Mouse (Mus musculus) midbrain, embryonic 12.5 days (tissue): ENCODE data around the gene Frmpd1. TPM values are rescaled to one million over a fixed set of nuclear protein-coding genes. Genes with fewer than 3 reads are reported as not detected.

Source experiments
- ATAC-seq: fragments of 200-750 bp; cut with Nextera tagmentation; 2 replicates; pipeline ENCODE4 v1.8.0; 2017; ENCODE audit warnings: low read depth, moderate TSS enrichment, moderate library complexity; ENCODE audit not compliant: low FRiP score
- H3K27ac ChIP-seq: fragments of 300-500 bp; sonication (generic); replicated peaks from 2 replicates; pipeline ENCODE4 v1.5.1; 2016; ENCODE audit warnings: mild to moderate bottlenecking
- H3K27me3 ChIP-seq: fragments of 300-500 bp; sonication (generic); 2 replicates; pipeline ENCODE4 v1.6.1; 2016; ENCODE audit warnings: mild to moderate bottlenecking
- H3K36me3 ChIP-seq: fragments of 300-500 bp; sonication (generic); 2 replicates; pipeline ENCODE4 v1.6.1; 2016
- H3K4me1 ChIP-seq: fragments of 300-500 bp; sonication (generic); 2 replicates; pipeline ENCODE4 v1.6.1; 2016
- H3K4me2 ChIP-seq: fragments of 300-500 bp; sonication (generic); replicated peaks from 2 replicates; pipeline ENCODE4 v1.6.1; 2016; ENCODE audit warnings: mild to moderate bottlenecking, moderate library complexity
- H3K4me3 ChIP-seq: fragments of 300-500 bp; sonication (generic); 2 replicates; pipeline ENCODE4 v1.5.1; 2016; ENCODE audit warnings: mild to moderate bottlenecking
- H3K9ac ChIP-seq: fragments of 300-500 bp; sonication (generic); replicated peaks from 2 replicates; pipeline ENCODE4 v1.6.1; 2016; ENCODE audit warnings: mild to moderate bottlenecking, moderate library complexity
- H3K9me3 ChIP-seq: fragments of 300-500 bp; sonication (generic); 2 replicates; pipeline ENCODE4 v1.6.1; 2016; ENCODE audit warnings: mild to moderate bottlenecking
- WGBS: fragments of 180-500 bp; shearing (Covaris S2); methylation state at CpG from one replicate; pipeline ENCODE4 v1.1.7; 2016; 5-methylcytosine and 5-hydroxymethylcytosine counted together
- polyA plus RNA-seq: library from polyadenylated mRNA; unstranded; fragments of >200 nt; fragmentation: Nextera tagmentation; extraction: Ambion mirVana; gene quantifications from 2 replicates; pipeline ENCODE4 v1.2.1, GENCODE M21; 2016

The Frmpd1 gene
- polyA plus RNA-seq, 1 experiment from 2014 or later = 2.0 TPM

DNA sequence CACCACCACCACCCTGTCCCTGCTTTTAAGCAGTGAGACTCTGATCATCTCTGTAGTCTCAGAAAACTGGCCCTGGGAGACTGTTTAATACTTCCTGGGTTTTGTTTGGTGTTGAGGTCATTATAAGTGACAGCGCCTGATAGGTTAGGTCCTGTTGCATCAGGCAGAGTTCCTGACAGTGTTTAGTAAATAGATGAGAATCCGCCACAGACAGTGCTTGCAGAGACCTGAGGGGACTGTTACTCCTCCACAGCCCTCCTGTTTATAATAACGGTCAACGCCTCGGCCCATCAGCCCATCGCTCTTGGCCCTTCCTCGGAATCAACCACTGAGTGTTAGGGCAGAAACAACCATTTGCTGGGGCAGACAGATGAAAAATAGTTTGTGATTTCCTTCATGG, 57.5 kb downstream of the Frmpd1 start:
- Histone ChIP-seq H3K27me3 (no peaks in the 10 kb centered on the region), H3K4me3 (no peak overlapping the region), H3K36me3 (no peaks in the 10 kb centered on the region), H3K9me3 (no peaks in the 10 kb centered on the region), H3K27ac (no peak overlapping the region), H3K4me2 (no peak overlapping the region), H3K4me1 (peaks cover 3% of the 10 kb centered on the region; the same call in 1 of the 2 replicates), H3K9ac (no peak overlapping the region)
- 86% methylated on average over 7 of the region's 7 CpGs for WGBS
- no peak for ATAC-seq

GRCm38 (mm10) chr4:45243211-45243902, 58.7 kb downstream of the Frmpd1 start:
- no peak overlapping the region for H3K27ac ChIP-seq
- no peaks in the 10 kb centered on the region for H3K9me3 ChIP-seq
- H3K27me3 ChIP-seq = no peaks in the 10 kb centered on the region
- 60% methylated on average over 15 of the region's 15 CpGs for WGBS
- H3K36me3 ChIP-seq = no peaks in the 10 kb centered on the region
- no peak overlapping the region for H3K9ac ChIP-seq
- no peak overlapping the region for H3K4me3 ChIP-seq
- peaks cover under 1% of the 10 kb centered on the region; the same call in 1 of the 2 replicates for H3K4me1 ChIP-seq
- no peak overlapping the region for H3K4me2 ChIP-seq
- no peak for ATAC-seq

DNA sequence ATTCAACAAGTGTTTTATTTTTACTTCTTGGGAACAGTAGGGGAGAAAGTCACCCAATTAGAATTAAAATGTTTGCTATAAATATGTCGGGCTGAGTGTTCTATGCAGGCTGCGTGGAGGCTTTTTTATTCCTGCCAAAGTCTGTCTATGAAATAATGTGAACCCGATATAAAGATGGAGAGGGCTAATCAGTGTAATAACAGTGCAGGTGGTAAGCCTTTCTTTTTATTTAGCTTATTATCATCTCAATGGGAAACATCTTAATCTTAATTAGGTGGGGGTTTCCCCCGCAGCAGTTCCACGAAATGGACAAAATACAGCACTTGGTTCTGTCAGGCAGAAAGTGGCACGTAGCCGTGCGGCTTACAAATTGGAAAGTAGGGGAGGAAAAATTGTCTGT, 66.6 kb downstream of the Frmpd1 start:
- peaks cover 5% of the 10 kb centered on the region; the same call in 1 of the 2 replicates for H3K27me3 ChIP-seq
- H3K9ac ChIP-seq = no peak overlapping the region
- H3K4me2 ChIP-seq = no peak overlapping the region
- no peak for ATAC-seq
- H3K4me3 ChIP-seq = no peak overlapping the region
- H3K27ac ChIP-seq = no peak overlapping the region
- H3K4me1 ChIP-seq = peaks cover 34% of the 10 kb centered on the region
- WGBS = 56% methylated on average over 8 of the region's 8 CpGs
- no peaks in the 10 kb centered on the region for H3K9me3 ChIP-seq
- H3K36me3 ChIP-seq = no peaks in the 10 kb centered on the region

GRCm38 (mm10) chr4:45252861-45253262, 68.2 kb downstream of the Frmpd1 start:
- Histone ChIP-seq H3K27ac (no peak overlapping the region), H3K9me3 (no peaks in the 10 kb centered on the region), H3K36me3 (no peaks in the 10 kb centered on the region), H3K4me1 (peaks cover 34% of the 10 kb centered on the region), H3K27me3 (peaks cover 5% of the 10 kb centered on the region; the same call in 1 of the 2 replicates), H3K9ac (no peak overlapping the region), H3K4me3 (no peak overlapping the region), H3K4me2 (no peak overlapping the region)
- 57% methylated on average over 9 of the region's 9 CpGs for WGBS
- no peak for ATAC-seq

DNA sequence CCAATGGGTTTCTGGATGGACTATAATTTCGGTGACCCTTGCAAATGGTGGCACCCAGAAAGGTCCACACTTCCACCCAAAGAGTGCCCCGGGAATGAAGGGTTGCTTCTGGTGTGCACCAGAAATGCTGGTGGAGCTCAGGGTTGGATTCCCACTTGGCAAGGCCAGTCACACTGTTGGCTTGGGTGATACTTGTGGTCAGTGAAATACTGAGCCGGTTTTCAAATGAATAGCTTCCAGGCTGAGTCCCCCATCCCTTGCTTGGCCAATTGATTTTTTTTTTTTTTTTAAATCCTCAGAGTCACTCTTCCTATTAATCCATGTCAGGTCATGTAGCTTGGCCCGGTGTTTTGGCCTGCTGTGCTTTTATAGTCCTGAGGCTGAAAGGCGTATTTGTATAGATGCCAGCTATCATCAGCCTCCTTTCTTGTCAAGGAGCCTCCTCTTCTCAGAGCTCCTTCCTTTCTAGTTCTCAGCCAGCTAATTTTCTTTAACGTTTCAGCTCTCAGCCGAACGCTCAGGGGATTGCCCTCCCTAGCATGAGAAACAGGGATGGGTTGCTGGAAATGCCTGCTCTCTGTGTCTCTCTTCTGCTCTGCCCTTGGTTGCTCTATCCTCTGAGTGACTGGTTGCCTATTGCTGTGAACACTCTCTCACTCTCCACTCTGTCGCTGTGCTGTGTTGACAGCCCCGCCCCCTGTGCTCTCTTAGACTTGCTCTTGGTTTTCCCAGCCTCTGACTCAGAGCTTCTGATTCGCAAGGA, 69.3 kb downstream of the Frmpd1 start:
- 31% methylated on average over 11 of the region's 11 CpGs for WGBS
- Histone ChIP-seq H3K27ac (0 out of 2 replicates have a peak overlapping the region, but pooled peaks have one; percentile 20), H3K9me3 (no peaks in the 10 kb centered on the region), H3K4me1 (peaks cover 34% of the 10 kb centered on the region), H3K4me2 (no peak overlapping the region), H3K36me3 (no peaks in the 10 kb centered on the region), H3K4me3 (no peak overlapping the region), H3K27me3 (peaks cover 5% of the 10 kb centered on the region; the same call in 1 of the 2 replicates), H3K9ac (no peak overlapping the region)
- ATAC-seq = no peak

- no peak overlapping the region for H3K4me2 ChIP-seq
- peaks cover 6% of the 10 kb centered on the region for H3K4me1 ChIP-seq
- WGBS = 60% methylated on average over 4 of the region's 4 CpGs
- peaks cover 10% of the 10 kb centered on the region; the same call in 1 of the 2 replicates for H3K27me3 ChIP-seq
- H3K27ac ChIP-seq = no peak overlapping the region
- no peak for ATAC-seq
- no peak overlapping the region for H3K9ac ChIP-seq
- no peaks in the 10 kb centered on the region for H3K36me3 ChIP-seq
- no peak overlapping the region for H3K4me3 ChIP-seq
- no peaks in the 10 kb centered on the region for H3K9me3 ChIP-seq
Measured at GRCm38 (mm10) chr4:45259232-45259832, 74.7 kb downstream of the Frmpd1 start.

DNA sequence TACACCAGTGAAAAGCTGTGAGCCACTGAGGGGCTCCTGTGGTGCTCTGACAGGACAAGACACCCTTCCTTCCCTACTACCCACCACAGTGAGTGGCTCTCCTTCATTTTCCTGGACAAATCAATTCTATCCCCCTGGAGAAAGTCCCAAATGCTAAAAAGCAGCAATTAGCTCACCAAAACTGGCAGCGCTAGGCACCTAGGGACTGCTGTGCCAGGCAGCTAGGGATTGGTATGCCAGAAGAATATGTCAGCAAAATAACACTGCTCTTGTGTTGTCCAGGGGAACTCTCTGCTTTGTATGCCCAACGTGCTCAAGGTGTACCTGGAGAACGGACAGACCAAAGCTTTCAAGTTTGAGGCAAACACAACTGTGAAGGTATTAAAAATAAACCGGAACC, 76.9 kb downstream of the Frmpd1 start:
- Histone ChIP-seq H3K27ac (no peak overlapping the region), H3K4me3 (no peak overlapping the region), H3K9ac (no peak overlapping the region), H3K4me2 (no peak overlapping the region), H3K4me1 (no peaks in the 10 kb centered on the region), H3K27me3 (peaks cover 5% of the 10 kb centered on the region; the same call in 1 of the 2 replicates), H3K9me3 (no peaks in the 10 kb centered on the region), H3K36me3 (no peaks in the 10 kb centered on the region)
- no peak for ATAC-seq
- WGBS = 92% methylated on average over 4 of the region's 4 CpGs

DNA sequence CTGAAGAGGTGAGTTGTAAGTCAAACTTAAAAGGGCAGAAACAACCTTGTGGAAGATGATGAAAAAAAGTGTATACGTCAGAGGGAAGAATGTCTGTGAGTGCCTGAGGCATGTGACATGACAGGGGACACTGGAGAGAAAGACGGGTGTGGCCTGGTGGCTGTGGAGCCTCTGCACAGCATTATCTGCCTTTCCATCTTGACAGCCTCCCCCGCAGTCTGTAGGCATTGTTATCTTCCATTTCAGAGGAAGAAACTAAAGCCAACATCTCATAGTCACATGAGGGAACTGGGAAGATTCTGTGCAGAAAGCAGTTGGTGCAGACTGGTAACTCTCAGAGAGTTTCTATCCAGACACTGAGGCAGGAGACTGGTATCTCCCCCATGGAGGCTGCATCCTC, 83.2 kb downstream of the Frmpd1 start:
- Histone ChIP-seq H3K9me3 (no peaks in the 10 kb centered on the region), H3K27me3 (no peaks in the 10 kb centered on the region), H3K27ac (no peak overlapping the region), H3K36me3 (no peaks in the 10 kb centered on the region), H3K4me1 (peaks cover 7% of the 10 kb centered on the region; the same call in 1 of the 2 replicates), H3K4me3 (no peak overlapping the region), H3K9ac (no peak overlapping the region), H3K4me2 (no peak overlapping the region)
- no peak for ATAC-seq
- 82% methylated on average over 3 of the region's 3 CpGs for WGBS

- ATAC-seq = peak; percentile 49; the same call in 1 of the 2 replicates
- no peak overlapping the region for H3K4me2 ChIP-seq
Measured at GRCm38 (mm10) chr4:45271041-45271452, 86.4 kb downstream of the Frmpd1 start.

DNA sequence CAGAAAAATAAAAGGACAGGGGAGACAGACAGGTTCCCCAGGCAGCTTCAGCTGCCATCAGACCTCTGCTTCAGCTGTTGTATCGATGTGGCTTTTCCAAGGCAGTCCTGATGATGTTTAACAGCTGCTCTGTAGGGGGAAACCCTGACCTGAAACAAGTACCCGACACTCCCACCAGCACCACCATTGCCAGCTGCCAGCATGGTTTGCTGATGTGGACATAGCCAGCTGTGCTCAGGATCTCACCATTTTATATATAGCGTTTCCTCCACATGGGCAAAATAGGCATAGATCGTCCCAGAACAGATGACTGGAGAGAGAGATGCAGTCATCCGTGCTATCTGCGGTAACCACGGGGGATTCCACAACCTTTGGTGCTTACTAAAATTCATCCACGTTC, 91.1 kb downstream of the Frmpd1 start:
- ATAC-seq = no peak
- Histone ChIP-seq H3K9ac (no peak overlapping the region), H3K27me3 (no peaks in the 10 kb centered on the region), H3K27ac (no peak overlapping the region), H3K36me3 (no peaks in the 10 kb centered on the region), H3K9me3 (no peaks in the 10 kb centered on the region), H3K4me1 (peaks cover 7% of the 10 kb centered on the region; the same call in 1 of the 2 replicates), H3K4me3 (no peak overlapping the region), H3K4me2 (no peak overlapping the region)
- WGBS = 89% methylated on average over 8 of the region's 8 CpGs

More at GRCm38 (mm10) chr4:45271041-45271452, 86.4 kb downstream of the Frmpd1 start:
- Histone ChIP-seq H3K27me3 (no peaks in the 10 kb centered on the region), H3K9me3 (no peaks in the 10 kb centered on the region), H3K4me1 (peaks cover 7% of the 10 kb centered on the region; the same call in 1 of the 2 replicates), H3K36me3 (no peaks in the 10 kb centered on the region), H3K9ac (no peak overlapping the region), H3K4me3 (no peak overlapping the region), H3K27ac (0 out of 2 replicates have a peak overlapping the region, but pooled peaks have one; percentile 27)
- WGBS = 88% methylated on average over 10 of the region's 10 CpGs

DNA sequence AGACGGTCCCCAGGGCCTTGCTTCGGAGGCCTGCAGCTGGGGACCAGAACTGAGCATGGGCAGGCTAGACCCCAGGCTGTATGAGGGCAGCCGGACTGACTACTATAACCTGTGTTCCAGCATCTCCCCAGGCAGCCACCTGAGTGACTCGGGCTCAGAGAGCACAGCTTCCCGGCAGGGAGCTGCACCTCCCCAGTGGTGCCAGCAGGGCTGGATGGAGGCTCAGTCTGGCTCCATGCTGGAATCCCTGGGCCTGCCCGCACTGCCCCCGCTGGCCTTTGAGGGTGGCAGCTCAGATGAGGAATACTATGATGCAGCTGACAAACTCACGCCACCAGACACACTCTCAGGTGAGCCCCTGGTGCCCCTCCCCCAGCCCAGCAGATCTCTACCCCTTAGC, 94.6 kb downstream of the Frmpd1 start:
- WGBS = 63% methylated on average over 8 of the region's 8 CpGs
- Histone ChIP-seq H3K9ac (no peak overlapping the region), H3K4me1 (no peaks in the 10 kb centered on the region), H3K4me2 (no peak overlapping the region), H3K36me3 (no peaks in the 10 kb centered on the region), H3K4me3 (no peak overlapping the region), H3K9me3 (no peaks in the 10 kb centered on the region), H3K27ac (no peak overlapping the region), H3K27me3 (no peaks in the 10 kb centered on the region)
- no peak for ATAC-seq
